Mouse (Mus musculus) macrophage (primary cell): ENCODE results near the gene Lrrc10. TPM values are rescaled to one million over a fixed set of nuclear protein-coding genes. Genes with fewer than 3 reads are reported as not detected.
"Not testable (repeated sequence)": the region's sequence is repeated elsewhere in the genome, so short reads cannot be mapped to it uniquely, and the experiment has no call there.

Source experiments
- H3K27ac ChIP-seq: fragments of 350-480 bp; formaldehyde crosslinking; 2 replicates; pipeline ENCODE4 v1.9.0; 2021
- H3K36me3 ChIP-seq: fragments of 350-480 bp; formaldehyde crosslinking; 2 replicates; pipeline ENCODE4 v1.9.0; 2021; ENCODE audit errors: inconsistent target
- H3K4me3 ChIP-seq: fragments of 350-480 bp; formaldehyde crosslinking; 2 replicates; pipeline ENCODE4 v1.9.0; 2021; ENCODE audit errors: inconsistent target
- H3K79me2 ChIP-seq: fragments of 350-480 bp; formaldehyde crosslinking; 2 replicates; pipeline ENCODE4 v1.9.0; 2021; ENCODE audit errors: inconsistent target
- WGBS: methylation state at CpG from one replicate; pipeline ENCODE4 v1.1.7; 2026; ENCODE audit warnings: inconsistent platforms; ENCODE audit not compliant: missing documents; 5-methylcytosine and 5-hydroxymethylcytosine counted together
- polyA plus RNA-seq: library from polyadenylated mRNA; stranded (reverse); fragments of 250-400 nt; gene quantifications from 3 replicates; pipeline ENCODE4 v1.2.4, GENCODE M21; 2018; ENCODE audit warnings: inconsistent platforms

Lrrc10 gene
- polyA plus RNA-seq, 1 experiment from 2014 or later: not detected

GRCm38 (mm10) chr10:117023693-117024092 lies 21.4 kb upstream of the Lrrc10 start:
- Histone ChIP-seq H3K36me3 (no peaks in the 10 kb centered on the region), H3K4me3 (no peak overlapping the region)
- WGBS: 36% methylated on average over 16 of the region's 16 CpGs

GRCm38 (mm10) chr10:117025776-117026175 lies 19.4 kb upstream of the Lrrc10 start:
- H3K79me2 ChIP-seq, H3K4me3 ChIP-seq, H3K36me3 ChIP-seq, H3K27ac ChIP-seq: not testable (repeated sequence)

More at GRCm38 (mm10) chr10:117023693-117024092, 21.4 kb upstream of the Lrrc10 start:
- Histone ChIP-seq H3K79me2 (no peaks in the 10 kb centered on the region), H3K27ac (no peak overlapping the region)

GRCm38 (mm10) chr10:117026176-117026575 lies 19.0 kb upstream of the Lrrc10 start:
- Histone ChIP-seq H3K79me2 (no peaks in the 10 kb centered on the region), H3K4me3 (no peak overlapping the region), H3K27ac (no peak overlapping the region), H3K36me3 (no peaks in the 10 kb centered on the region)
- WGBS: 86% methylated on average over 6 of the region's 8 CpGs

GRCm38 (mm10) chr10:117031160-117031559 lies 14.0 kb upstream of the Lrrc10 start:
- Histone ChIP-seq H3K27ac (no peak overlapping the region), H3K36me3 (no peaks in the 10 kb centered on the region), H3K4me3 (no peak overlapping the region), H3K79me2 (no peaks in the 10 kb centered on the region)
- 95% methylated on average over 3 of the region's 3 CpGs for WGBS

GRCm38 (mm10) chr10:117033785-117034184 lies 11.4 kb upstream of the Lrrc10 start:
- Histone ChIP-seq H3K79me2 (no peaks in the 10 kb centered on the region), H3K36me3 (no peaks in the 10 kb centered on the region), H3K27ac (no peak overlapping the region), H3K4me3 (no peak overlapping the region)
- 5% methylated on average over 8 of the region's 8 CpGs for WGBS

- Histone ChIP-seq H3K27ac (no peak overlapping the region), H3K79me2 (no peaks in the 10 kb centered on the region), H3K4me3 (no peak overlapping the region), H3K36me3 (no peaks in the 10 kb centered on the region)
- WGBS: 73% methylated on average over 5 of the region's 6 CpGs
Observed at GRCm38 (mm10) chr10:117040355-117040754, 4.8 kb upstream of the Lrrc10 start.

GRCm38 (mm10) chr10:117042295-117042694 lies 2.8 kb upstream of the Lrrc10 start:
- no peaks in the 10 kb centered on the region for H3K36me3 ChIP-seq
- 66% methylated on average over 13 of the region's 14 CpGs for WGBS
- no peak overlapping the region for H3K27ac ChIP-seq
- no peak overlapping the region for H3K4me3 ChIP-seq
- H3K79me2 ChIP-seq: no peaks in the 10 kb centered on the region

- not testable (repeated sequence) for H3K36me3 ChIP-seq, H3K4me3 ChIP-seq, H3K27ac ChIP-seq, H3K79me2 ChIP-seq
- 54% methylated on average over 6 of the region's 16 CpGs for WGBS
Observed at GRCm38 (mm10) chr10:117043497-117044166, 1.5 kb upstream of the Lrrc10 start.

- no peak overlapping the region for H3K27ac ChIP-seq
- peaks cover 46% of the 10 kb centered on the region for H3K36me3 ChIP-seq
- WGBS: 88% methylated on average over 4 of the region's 4 CpGs
- no peak overlapping the region for H3K4me3 ChIP-seq
- no peaks in the 10 kb centered on the region for H3K79me2 ChIP-seq
Observed at GRCm38 (mm10) chr10:117049253-117049652, 4.1 kb downstream of the Lrrc10 start.

GRCm38 (mm10) chr10:117049961-117050597 lies 4.9 kb downstream of the Lrrc10 start:
- H3K27ac ChIP-seq: no peak overlapping the region
- 83% methylated on average over 4 of the region's 4 CpGs for WGBS
- H3K36me3 ChIP-seq: peaks cover 54% of the 10 kb centered on the region
- no peak overlapping the region for H3K4me3 ChIP-seq
- H3K79me2 ChIP-seq: no peaks in the 10 kb centered on the region

GRCm38 (mm10) chr10:117055668-117056067 lies 10.5 kb downstream of the Lrrc10 start:
- Histone ChIP-seq H3K4me3 (no peak overlapping the region), H3K36me3 (peaks cover 96% of the 10 kb centered on the region), H3K27ac (no peak overlapping the region), H3K79me2 (peaks cover 22% of the 10 kb centered on the region)
- WGBS: 96% methylated on average over 4 of the region's 4 CpGs

- H3K79me2 ChIP-seq: peaks cover 47% of the 10 kb centered on the region
- under 1% methylated on average over 15 of the region's 15 CpGs for WGBS
- H3K36me3 ChIP-seq: peaks cover 39% of the 10 kb centered on the region
- peak overlapping the region; percentile 82 for H3K4me3 ChIP-seq
- H3K27ac ChIP-seq: peak overlapping the region; percentile 36
Observed at GRCm38 (mm10) chr10:117062894-117063253, 17.7 kb downstream of the Lrrc10 start.

- under 1% methylated on average over 63 of the region's 68 CpGs for WGBS
- Histone ChIP-seq H3K79me2 (peaks cover 47% of the 10 kb centered on the region), H3K36me3 (peaks cover 36% of the 10 kb centered on the region), H3K4me3 (peak within 1 kb of the TSS; percentile 82), H3K27ac (peak within 1 kb of the TSS; percentile 36)
Observed at GRCm38 (mm10) chr10:117063254-117064021, 18.3 kb downstream of the Lrrc10 start, which contains the start of gene Cct2. TSS of gene Cct2 (minus strand) at chr10:117063814.

GRCm38 (mm10) chr10:117064076-117064475 lies 18.9 kb downstream of the Lrrc10 start:
- Histone ChIP-seq H3K27ac (no peak overlapping the region), H3K4me3 (peak overlapping the region; percentile 15), H3K79me2 (peaks cover 41% of the 10 kb centered on the region), H3K36me3 (peaks cover 29% of the 10 kb centered on the region)
- WGBS: 13% methylated on average over 6 of the region's 7 CpGs

GRCm38 (mm10) chr10:117069109-117069508 lies 24.0 kb downstream of the Lrrc10 start:
- Histone ChIP-seq H3K27ac (no peak overlapping the region), H3K36me3 (peaks cover 25% of the 10 kb centered on the region), H3K4me3 (no peak overlapping the region), H3K79me2 (no peaks in the 10 kb centered on the region)
- whole genome bisulfite sequencing: 100% methylated on average over 3 of the region's 3 CpGs
